Mouse (Mus musculus) MEL (cell line): ENCODE data around the gene Paqr9. TPM values are rescaled to one million over a fixed set of nuclear protein-coding genes. Genes with fewer than 3 reads are reported as not detected.

Experiments
- DNase-seq: peaks from one replicate; pipeline ENCODE4 v3.0.0; 2011; ENCODE audit warnings: low read depth, low spot score
- H3K27ac ChIP-seq: 2 replicates; pipeline ENCODE4 v1.5.1; 2012; ENCODE audit warnings: low read depth, mild to moderate bottlenecking, control low read depth, low read length, moderate library complexity; ENCODE audit not compliant: control insufficient read depth
- H3K27me3 ChIP-seq, 2 experiments: fragments of 150-350 bp in 1 of 2; sonication (generic) in 1 of 2; 2 replicates each; pipeline ENCODE4 v1.6.1; 2012; ENCODE audit warnings: low read length in 2 of 2, mild to moderate bottlenecking in 2 of 2, improper control_type of control experiment in 1 of 2, moderate library complexity in 1 of 2; ENCODE audit not compliant: insufficient read depth in 2 of 2, control insufficient read depth in 1 of 2
- H3K36me3 ChIP-seq, 2 experiments: 2 replicates each; pipeline ENCODE4 v1.6.1; 2012 to 2014; ENCODE audit warnings: low read length in 2 of 2, improper control_type of control experiment in 1 of 2, inconsistent platforms in 1 of 2, mild to moderate bottlenecking in 1 of 2; ENCODE audit not compliant: insufficient read depth in 2 of 2, control insufficient read depth in 1 of 2
- H3K4me1 ChIP-seq, 2 experiments: fragments of 150-350 bp in 1 of 2; sonication (generic) in 1 of 2; 2 replicates each; pipeline ENCODE4 v1.6.1; 2012; ENCODE audit warnings: low read length in 2 of 2, improper control_type of control experiment in 1 of 2, mild to moderate bottlenecking in 1 of 2; ENCODE audit not compliant: insufficient read depth in 2 of 2, control insufficient read depth in 1 of 2
- H3K4me3 ChIP-seq, 2 experiments: fragments of 150-350 bp in 1 of 2; sonication (generic) in 1 of 2; 2 replicates each; pipeline ENCODE4 v1.5.1; 2012; ENCODE audit warnings: low read depth in 2 of 2, low read length in 2 of 2, mild to moderate bottlenecking in 2 of 2, moderate library complexity in 2 of 2, control low read depth in 1 of 2, improper control_type of control experiment in 1 of 2; ENCODE audit not compliant: control insufficient read depth in 1 of 2, insufficient read depth in 1 of 2
- H3K79me2 ChIP-seq: 2 replicates; pipeline ENCODE4 v1.6.1; 2012; ENCODE audit warnings: mild to moderate bottlenecking, low read length, moderate library complexity; ENCODE audit not compliant: control insufficient read depth, poor library complexity, insufficient read depth
- H3K9ac ChIP-seq: 2 replicates; pipeline ENCODE4 v1.6.1; 2012; ENCODE audit warnings: low read depth, mild to moderate bottlenecking, control low read depth, low read length, moderate library complexity; ENCODE audit not compliant: control insufficient read depth, poor library complexity, severe bottlenecking
- H3K9me3 ChIP-seq: fragments of 150-350 bp; sonication (generic); replicated peaks from 2 replicates; pipeline ENCODE4 v1.6.1; 2012; ENCODE audit warnings: mild to moderate bottlenecking, low read length, improper control_type of control experiment, moderate library complexity; ENCODE audit not compliant: insufficient read depth
- BHLHE40 ChIP-seq: IDR thresholded peaks from 2 replicates; pipeline ENCODE4 v1.6.1; 2012; ENCODE audit warnings: low read depth, mild to moderate bottlenecking, inconsistent platforms, low read length, improper control_type of control experiment, borderline replicate concordance
- CHD2 ChIP-seq: IDR thresholded peaks from 2 replicates; pipeline ENCODE4 v1.6.1; 2011; ENCODE audit warnings: low read length, improper control_type of control experiment
- CTCF ChIP-seq, 3 experiments: IDR thresholded peaks in 2 of 3; conservative IDR thresholded peaks in 1 of 3; 2 replicates each; pipeline ENCODE4 v1.5.1; 2011 to 2012; ENCODE audit warnings: low read length in 3 of 3, low read depth in 2 of 3, mild to moderate bottlenecking in 2 of 3, improper control_type of control experiment in 1 of 3, inconsistent platforms in 1 of 3, mixed read lengths in 1 of 3, moderate library complexity in 1 of 3; ENCODE audit not compliant: control insufficient read depth in 1 of 3, insufficient read depth in 1 of 3, poor library complexity in 1 of 3, severe bottlenecking in 1 of 3
- EP300 ChIP-seq, 2 experiments: IDR thresholded peaks; 2 replicates each; pipeline ENCODE4 v1.6.1; 2011; ENCODE audit warnings: improper control_type of control experiment in 2 of 2, low read length in 2 of 2, low read depth in 1 of 2, mild to moderate bottlenecking in 1 of 2
- ETS1 ChIP-seq: IDR thresholded peaks from 2 replicates; pipeline ENCODE4 v1.6.1; 2012; ENCODE audit warnings: low read depth, mild to moderate bottlenecking, inconsistent platforms, low read length, improper control_type of control experiment, moderate library complexity
- GABPA ChIP-seq: IDR thresholded peaks from 2 replicates; pipeline ENCODE4 v1.6.1; 2012; ENCODE audit warnings: low read depth, mild to moderate bottlenecking, inconsistent platforms, low read length, improper control_type of control experiment, moderate library complexity
- JUND ChIP-seq: IDR thresholded peaks from 2 replicates; pipeline ENCODE4 v1.6.1; 2011; ENCODE audit warnings: low read depth, mild to moderate bottlenecking, improper control_type of control experiment, low read length
- KAT2A ChIP-seq: conservative IDR thresholded peaks from 2 replicates; pipeline ENCODE4 v1.6.1; 2012; ENCODE audit warnings: low read depth, low read length, improper control_type of control experiment, inconsistent platforms
- MAFK ChIP-seq: IDR thresholded peaks from 2 replicates; pipeline ENCODE4 v1.6.1; 2011; ENCODE audit warnings: low read depth, mild to moderate bottlenecking, low read length, improper control_type of control experiment, borderline replicate concordance
- MAX ChIP-seq: IDR thresholded peaks from 2 replicates; pipeline ENCODE4 v1.6.1; 2011; ENCODE audit warnings: low read length, improper control_type of control experiment
- MXI1 ChIP-seq: IDR thresholded peaks from 2 replicates; pipeline ENCODE4 v1.6.1; 2011; ENCODE audit warnings: mild to moderate bottlenecking, low read depth, low read length, improper control_type of control experiment
- NRF1 ChIP-seq: IDR thresholded peaks from 2 replicates; pipeline ENCODE4 v1.6.1; 2014; ENCODE audit warnings: low read depth, mild to moderate bottlenecking, inconsistent platforms, low read length, improper control_type of control experiment, moderate library complexity; ENCODE audit not compliant: poor library complexity, insufficient read depth, severe bottlenecking
- SIN3A ChIP-seq: IDR thresholded peaks from 2 replicates; pipeline ENCODE4 v1.6.1; 2012; ENCODE audit warnings: low read length, improper control_type of control experiment, inconsistent platforms
- TAL1 ChIP-seq: IDR thresholded peaks from 2 replicates; pipeline ENCODE4 v1.6.1; 2012; ENCODE audit warnings: mild to moderate bottlenecking, inconsistent platforms, low read length, moderate library complexity, mixed read lengths
- UBTF ChIP-seq: IDR thresholded peaks from 2 replicates; pipeline ENCODE4 v1.6.1; 2012; ENCODE audit warnings: low read depth, mild to moderate bottlenecking, inconsistent platforms, low read length, improper control_type of control experiment, moderate library complexity, borderline replicate concordance; ENCODE audit not compliant: insufficient read depth
- USF1 ChIP-seq: IDR thresholded peaks from 2 replicates; pipeline ENCODE4 v1.6.1; 2014; ENCODE audit warnings: low read depth, mild to moderate bottlenecking, inconsistent platforms, low read length, improper control_type of control experiment, moderate library complexity
- ZC3H11A ChIP-seq: IDR thresholded peaks from 2 replicates; pipeline ENCODE4 v1.6.1; 2012; ENCODE audit warnings: low read depth, mild to moderate bottlenecking, inconsistent platforms, low read length, improper control_type of control experiment
- ZKSCAN1 ChIP-seq: IDR thresholded peaks from 2 replicates; pipeline ENCODE4 v1.6.1; 2012; ENCODE audit warnings: low read depth, mild to moderate bottlenecking, inconsistent platforms, low read length, improper control_type of control experiment, moderate library complexity
- polyA plus RNA-seq, 2 experiments: library from polyadenylated mRNA; stranded (reverse) in 1 of 2; unstranded in 1 of 2; fragments of >175 nt in 1 of 2; fragments of >200 nt in 1 of 2; gene quantifications; 2 replicates each; pipeline versions ENCODE4 v1.2.1 to v1.2.4; 2012; ENCODE audit warnings: low replicate concordance in 2 of 2, low read depth in 1 of 2; ENCODE audit not compliant: insufficient read length in 2 of 2, insufficient read depth in 1 of 2, missing spikeins in 1 of 2
- total RNA-seq: library from RNA; depleted of rRNA; stranded (reverse); fragments of 300-350 nt; gene quantifications from 2 replicates; pipeline ENCODE4 v1.2.3, GENCODE M21; 2012

Gene Paqr9
- total and polyA plus RNA-seq, 3 experiments, result 18.0 to 46.0 (median 24.8) TPM

DNA sequence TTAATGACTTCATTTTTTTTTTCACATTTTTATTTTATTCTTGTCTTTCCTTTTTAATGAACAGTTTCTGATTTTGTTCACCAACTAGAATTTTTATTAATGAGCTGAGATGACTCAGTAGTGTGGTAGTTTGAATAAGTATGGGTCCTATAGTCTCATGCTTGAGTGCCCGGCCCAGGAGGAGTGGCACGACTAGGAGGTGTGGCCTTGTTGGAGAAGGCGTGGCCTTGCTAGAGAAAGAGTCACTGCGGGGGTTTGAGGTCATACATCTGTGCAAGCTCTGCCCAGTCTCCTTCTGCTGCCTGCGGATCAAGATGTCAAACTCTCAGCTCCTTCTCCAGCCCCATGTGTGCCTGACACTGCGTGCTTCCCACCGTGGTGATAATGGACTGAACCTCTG, 28.6 kb downstream of the Paqr9 start:
- Histone ChIP-seq H3K27ac (no peak overlapping the region), H3K9me3 (no peaks in the 10 kb centered on the region), H3K36me3 (no peaks in the 10 kb centered on the region)

GRCm38 (mm10) chr9:95594291-95594690, 34.8 kb downstream of the Paqr9 start:
- H3K9me3 ChIP-seq, result no peaks in the 10 kb centered on the region
- no peaks in the 10 kb centered on the region; a peak in 2 of 4 replicates for H3K27me3 ChIP-seq
- no peak for DNase-seq
- H3K27ac ChIP-seq, result no peak overlapping the region
- no peak overlapping the region for H3K9ac ChIP-seq
- no peaks in the 10 kb centered on the region for H3K36me3 ChIP-seq
- no peak overlapping the region for H3K4me3 ChIP-seq
- H3K4me1 ChIP-seq, result no peaks in the 10 kb centered on the region
- no peaks in the 10 kb centered on the region for H3K79me2 ChIP-seq
- TF ChIP-seq TAL1 (no peak), CTCF (IDR thresholded peaks at IDR 0.05 in 2 of 3, conservative IDR thresholded peaks at IDR 0.05 in 1 of 3; ENCODE audit: control insufficient read depth in 1 of 3, insufficient read depth in 1 of 3, low read depth in 2 of 3, low read length in 3 of 3, poor library complexity in 1 of 3, severe bottlenecking in 1 of 3) (no peak), KAT2A (no peak), UBTF (no peak), EP300 (IDR thresholded peaks at IDR 0.05; ENCODE audit: low read depth in 1 of 2, low read length in 2 of 2) (no peak), MAX (no peak), SIN3A (no peak), CHD2 (no peak), NRF1 (no peak), ETS1 (no peak), GABPA (no peak), BHLHE40 (no peak), MAFK (no peak), USF1 (no peak), ZKSCAN1 (no peak), MXI1 (no peak), ZC3H11A (no peak)

More for the DNA sequence above, 28.6 kb downstream of the Paqr9 start:
- H3K4me3 ChIP-seq, result no peak overlapping the region
- H3K27me3 ChIP-seq, result no peaks in the 10 kb centered on the region; a peak in 2 of 4 replicates
- H3K79me2 ChIP-seq, result no peaks in the 10 kb centered on the region
- no peaks in the 10 kb centered on the region for H3K4me1 ChIP-seq
- DNase-seq, result no peak
- H3K9ac ChIP-seq, result no peak overlapping the region
- TF ChIP-seq MAX (no peak), SIN3A (no peak), GABPA (no peak), NRF1 (no peak), JUND (no peak)
- TF ChIP-seq, all 39 proteins: peak for 0
